In the genomic region with DNA sequence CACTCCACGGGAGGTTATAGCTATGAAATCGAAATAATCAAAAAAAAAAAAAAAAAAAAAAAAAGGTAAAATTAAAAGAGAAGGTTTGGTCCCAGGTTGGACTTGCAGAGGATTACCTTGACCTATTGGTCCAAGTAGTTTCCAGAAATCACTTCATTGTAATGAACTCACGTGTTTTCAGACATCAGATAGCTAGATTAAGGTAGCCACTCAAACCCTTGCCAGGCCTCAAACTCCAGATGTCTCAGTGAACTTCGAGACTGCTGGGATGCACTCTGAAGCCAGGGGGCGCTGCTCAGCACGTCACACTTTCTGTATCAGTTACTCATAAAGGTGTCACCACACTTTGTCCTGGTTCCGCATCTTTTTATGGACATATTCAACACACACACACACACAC, we compare ENCODE assay signal across 9 mouse cellular contexts. TPM values are rescaled to one million over a fixed set of nuclear protein-coding genes. Genes with fewer than 3 reads are reported as not detected.
DNase-seq lines count a peak whose midpoint lies in the region; ATAC-seq lines count a peak whose summit lies in the region.
"Had no signal": no experiment of that assay in that cellular context is flagged by ENCODE, and none has a peak within 500 bp of the region (broad histone marks: within the 10 kb centered on the region; RNA-seq: fewer than 3 reads in every experiment).

No protein-coding gene starts in this region.

- WGBS in neural tube, embryonic 15.5 days = 61% methylated on average over 7 of the region's 7 CpGs

- peak; percentile 11 for DNase-seq in gastrocnemius, adult 18-20 months (ENCODE audit: low spot score)
- no peak for DNase-seq in gastrocnemius, postnatal 4 days (ENCODE audit: low spot score in 2 of 2)
- DNase-seq in A20 (ENCODE audit: low read depth, low spot score) = peak; percentile 76
- DNase-seq in adrenal gland, postnatal 36 days = peak; percentile 53 to 70
- peak; percentile 49 for DNase-seq in lung, postnatal 10 days
- DNase-seq in thymus, postnatal 4 days = peak; percentile 80
- DNase-seq in cerebellum, adult 11 months = no peak

- no peak overlapping the region for H3K27ac ChIP-seq in neural tube, embryonic 15.5 days (replicated peaks)

- ATAC-seq in neural tube, embryonic 15.5 days (ENCODE audit: low FRiP score) = no peak

- H3K4me2 ChIP-seq in neural tube, embryonic 15.5 days = no peak overlapping the region

- no peaks in the 10 kb centered on the region for H3K36me3 ChIP-seq in neural tube, embryonic 15.5 days

- H3K4me1 ChIP-seq in neural tube, embryonic 15.5 days = no peaks in the 10 kb centered on the region

- H3K4me3 ChIP-seq in neural tube, embryonic 15.5 days (replicated peaks) = no peak overlapping the region

- no peaks in the 10 kb centered on the region for H3K27me3 ChIP-seq in neural tube, embryonic 15.5 days (replicated peaks)

- H3K9me3 ChIP-seq in neural tube, embryonic 15.5 days (replicated peaks) = no peaks in the 10 kb centered on the region

- H3K9ac ChIP-seq in neural tube, embryonic 15.5 days (replicated peaks) = no peak overlapping the region

RNA-seq across cellular contexts. Expression of gene Srsf5, which starts 27.5 kb away (rescaled TPM):
- total RNA-seq in gastrocnemius, adult 18-20 months (2021) = 10 to 100 TPM; 83.3 to 89.2 TPM
- total RNA-seq in gastrocnemius, postnatal 4 days (2021) = 100 to 1,000 TPM; 219 to 249 TPM
- total RNA-seq in adrenal gland, postnatal 36 days (2021) = 100 to 1,000 TPM; 277 to 316 TPM
- 379 and 417 TPM in 2 replicates for polyA plus RNA-seq in neural tube, embryonic 15.5 days (2015; fragmentation: Nextera tagmentation; extraction: Ambion mirVana)

RNA-seq across cellular contexts. Expression of gene Slc10a1, which starts 50.7 kb away (rescaled TPM):
- under 1 TPM in 1 of 2 experiments, not detected in 1; 0.21 TPM for total RNA-seq in gastrocnemius, adult 18-20 months (2021)
- total RNA-seq in gastrocnemius, postnatal 4 days (2021) = under 1 TPM in 1 of 2 experiments, not detected in 1; 0.78 TPM
- total RNA-seq in adrenal gland, postnatal 36 days (2021) = not detected
- polyA plus RNA-seq in neural tube, embryonic 15.5 days (2015; fragmentation: Nextera tagmentation; extraction: Ambion mirVana) = 0.63 and 0.67 TPM in 2 replicates
- total RNA-seq: hematopoietic stem cell, adult 5-6 weeks had no signal

Comparison
In these comparisons a context has a peak if more than half of its experiments do, and no peak if none do; other contexts are left out.
1. DNase-seq: peak in gastrocnemius, adult 18-20 months (single experiment), A20 (single experiment), adrenal gland, postnatal 36 days (2 of 2), lung, postnatal 10 days (single experiment) and thymus, postnatal 4 days (single experiment); none in gastrocnemius, postnatal 4 days (0 of 2) and cerebellum, adult 11 months (single experiment).